Mouse (Mus musculus): ENCODE results near the gene Cxcl14. TPM values are rescaled to one million over a fixed set of nuclear protein-coding genes. Genes with fewer than 3 reads are reported as not detected.

Cxcl14 gene
- polyA plus RNA-seq, 1 experiment from 2014 or later, result 21.0 TPM

DNA sequence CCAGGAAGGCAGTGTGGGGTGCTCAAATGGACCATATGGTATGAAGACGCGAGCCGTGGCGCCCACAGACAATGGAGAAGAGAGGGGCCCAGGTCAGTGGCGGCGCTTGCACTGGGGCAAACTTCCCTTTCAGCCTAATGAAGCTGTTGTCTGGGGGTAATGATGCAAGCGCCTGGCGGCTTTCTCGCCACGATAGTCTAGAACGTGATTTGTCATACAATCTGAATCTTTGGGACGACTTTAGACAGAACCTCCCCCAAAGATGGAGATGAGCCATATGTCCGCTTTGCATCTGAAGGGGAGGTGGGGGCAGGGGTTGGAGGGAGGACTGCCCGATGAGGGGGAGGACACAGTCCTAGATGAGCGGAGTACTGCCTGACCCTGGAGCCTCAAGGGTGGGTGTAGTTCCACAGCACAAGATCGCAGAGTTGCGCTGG lies 36.0 kb downstream of the Cxcl14 start:
- WGBS, result 2% methylated on average over 17 of the region's 17 CpGs
- Histone ChIP-seq H3K9me3 (replicated peaks; ENCODE audit: control insufficient read depth, low read length, poor library complexity, severe bottlenecking) (no peaks in the 10 kb centered on the region), H3K27ac (ENCODE audit: low read length) (no peak overlapping the region), H3K9ac (ENCODE audit: low read depth, low read length) (no peak overlapping the region), H3K4me1 (ENCODE audit: control insufficient read depth, insufficient read depth, low read length) (peaks cover 10% of the 10 kb centered on the region), H3K27me3 (ENCODE audit: control insufficient read depth, insufficient read depth, low read depth, low read length) (peaks cover 39% of the 10 kb centered on the region), H3K4me3 (ENCODE audit: low read depth, low read length) (no peak overlapping the region), H3K36me3 (ENCODE audit: control insufficient read depth, insufficient read depth, low read length) (no peaks in the 10 kb centered on the region), H3K4me2 (ENCODE audit: low read length) (no peak overlapping the region)
- ATAC-seq, result no peak

DNA sequence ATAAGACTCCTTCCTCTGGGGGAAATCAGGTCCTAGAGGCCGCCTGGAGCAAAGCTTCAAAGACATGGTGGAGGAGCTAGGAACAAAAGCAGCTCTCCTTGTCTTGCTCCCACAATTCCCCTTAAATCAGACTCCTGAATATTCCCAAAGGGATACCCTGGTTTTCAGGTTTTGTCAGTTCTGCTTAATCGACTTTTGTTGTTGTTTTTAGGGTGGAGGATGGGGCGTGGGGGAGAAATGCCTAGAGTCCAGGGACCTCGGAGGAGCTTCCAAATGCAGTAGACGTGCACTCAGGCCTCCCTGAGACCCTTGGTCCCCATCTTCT lies 36.5 kb downstream of the Cxcl14 start:
- 0% methylated on average over 5 of the region's 5 CpGs for WGBS
- ATAC-seq, result no peak
- peaks cover 10% of the 10 kb centered on the region for H3K4me1 ChIP-seq (ENCODE audit: control insufficient read depth, insufficient read depth, low read length)
- H3K36me3 ChIP-seq (ENCODE audit: control insufficient read depth, insufficient read depth, low read length), result no peaks in the 10 kb centered on the region
- H3K9me3 ChIP-seq (replicated peaks; ENCODE audit: control insufficient read depth, low read length, poor library complexity, severe bottlenecking), result no peaks in the 10 kb centered on the region
- peaks cover 44% of the 10 kb centered on the region for H3K27me3 ChIP-seq (ENCODE audit: control insufficient read depth, insufficient read depth, low read depth, low read length)
- H3K4me2 ChIP-seq (ENCODE audit: low read length), result no peak overlapping the region
- no peak overlapping the region for H3K9ac ChIP-seq (ENCODE audit: low read depth, low read length)
- H3K4me3 ChIP-seq (ENCODE audit: low read depth, low read length), result no peak overlapping the region
- no peak overlapping the region for H3K27ac ChIP-seq (ENCODE audit: low read length)

- Histone ChIP-seq H3K4me3 (ENCODE audit: low read depth, low read length) (peak overlapping the region; percentile 32), H3K9ac (ENCODE audit: low read depth, low read length) (0 out of 2 replicates have a peak overlapping the region, but pooled peaks have one; percentile 27), H3K4me1 (ENCODE audit: control insufficient read depth, insufficient read depth, low read length) (peaks cover 10% of the 10 kb centered on the region), H3K36me3 (ENCODE audit: control insufficient read depth, insufficient read depth, low read length) (no peaks in the 10 kb centered on the region), H3K9me3 (replicated peaks; ENCODE audit: control insufficient read depth, low read length, poor library complexity, severe bottlenecking) (no peaks in the 10 kb centered on the region), H3K27ac (ENCODE audit: low read length) (no peak overlapping the region), H3K27me3 (ENCODE audit: control insufficient read depth, insufficient read depth, low read depth, low read length) (peaks cover 50% of the 10 kb centered on the region), H3K4me2 (ENCODE audit: low read length) (peak overlapping the region; percentile 61)
- under 1% methylated on average over 45 of the region's 55 CpGs for WGBS
- no peak for ATAC-seq
Measured at GRCm38 (mm10) chr13:56259021-56259925, 37.1 kb downstream of the Cxcl14 start.

- WGBS, result under 1% methylated on average over 52 of the region's 52 CpGs
Measured at GRCm38 (mm10) chr13:56258196-56259020, 37.9 kb downstream of the Cxcl14 start.

GRCm38 (mm10) chr13:56257469-56258153 lies 38.7 kb downstream of the Cxcl14 start:
- H3K27me3 ChIP-seq (ENCODE audit: control insufficient read depth, insufficient read depth, low read depth, low read length), result peaks cover 65% of the 10 kb centered on the region
- H3K4me1 ChIP-seq (ENCODE audit: control insufficient read depth, insufficient read depth, low read length), result peaks cover 10% of the 10 kb centered on the region
- WGBS, result 7% methylated on average over 12 of the region's 12 CpGs
- no peak overlapping the region for H3K9ac ChIP-seq (ENCODE audit: low read depth, low read length)
- no peaks in the 10 kb centered on the region for H3K36me3 ChIP-seq (ENCODE audit: control insufficient read depth, insufficient read depth, low read length)
- no peak overlapping the region for H3K4me3 ChIP-seq (ENCODE audit: low read depth, low read length)
- H3K4me2 ChIP-seq (ENCODE audit: low read length), result no peak overlapping the region
- H3K27ac ChIP-seq (ENCODE audit: low read length), result no peak overlapping the region
- no peak for ATAC-seq
- H3K9me3 ChIP-seq (replicated peaks; ENCODE audit: control insufficient read depth, low read length, poor library complexity, severe bottlenecking), result no peaks in the 10 kb centered on the region

More at GRCm38 (mm10) chr13:56258196-56259020, 37.9 kb downstream of the Cxcl14 start:
- peaks cover 10% of the 10 kb centered on the region for H3K4me1 ChIP-seq (ENCODE audit: control insufficient read depth, insufficient read depth, low read length)
- H3K9ac ChIP-seq (ENCODE audit: low read depth, low read length), result 0 out of 2 replicates have a peak overlapping the region, but pooled peaks have one; percentile 27
- peak overlapping the region; percentile 61 for H3K4me2 ChIP-seq (ENCODE audit: low read length)
- H3K27me3 ChIP-seq (ENCODE audit: control insufficient read depth, insufficient read depth, low read depth, low read length), result peaks cover 58% of the 10 kb centered on the region
- H3K9me3 ChIP-seq (replicated peaks; ENCODE audit: control insufficient read depth, low read length, poor library complexity, severe bottlenecking), result no peaks in the 10 kb centered on the region
- ATAC-seq, result no peak
- no peaks in the 10 kb centered on the region for H3K36me3 ChIP-seq (ENCODE audit: control insufficient read depth, insufficient read depth, low read length)
- H3K27ac ChIP-seq (ENCODE audit: low read length), result no peak overlapping the region
- peak overlapping the region; percentile 32 for H3K4me3 ChIP-seq (ENCODE audit: low read depth, low read length)

- 9% methylated on average over 14 of the region's 14 CpGs for WGBS
- no peak for ATAC-seq
- Histone ChIP-seq H3K9ac (ENCODE audit: low read depth, low read length) (no peak overlapping the region), H3K4me3 (ENCODE audit: low read depth, low read length) (no peak overlapping the region), H3K9me3 (replicated peaks; ENCODE audit: control insufficient read depth, low read length, poor library complexity, severe bottlenecking) (no peaks in the 10 kb centered on the region), H3K4me1 (ENCODE audit: control insufficient read depth, insufficient read depth, low read length) (peaks cover 18% of the 10 kb centered on the region), H3K27ac (ENCODE audit: low read length) (no peak overlapping the region), H3K36me3 (ENCODE audit: control insufficient read depth, insufficient read depth, low read length) (no peaks in the 10 kb centered on the region), H3K4me2 (ENCODE audit: low read length) (no peak overlapping the region), H3K27me3 (ENCODE audit: control insufficient read depth, insufficient read depth, low read depth, low read length) (peaks cover 64% of the 10 kb centered on the region)
Measured at GRCm38 (mm10) chr13:56256716-56257299, 39.5 kb downstream of the Cxcl14 start.

GRCm38 (mm10) chr13:56253379-56253778 lies 43.0 kb downstream of the Cxcl14 start:
- WGBS, result 24% methylated on average over 3 of the region's 3 CpGs

DNA sequence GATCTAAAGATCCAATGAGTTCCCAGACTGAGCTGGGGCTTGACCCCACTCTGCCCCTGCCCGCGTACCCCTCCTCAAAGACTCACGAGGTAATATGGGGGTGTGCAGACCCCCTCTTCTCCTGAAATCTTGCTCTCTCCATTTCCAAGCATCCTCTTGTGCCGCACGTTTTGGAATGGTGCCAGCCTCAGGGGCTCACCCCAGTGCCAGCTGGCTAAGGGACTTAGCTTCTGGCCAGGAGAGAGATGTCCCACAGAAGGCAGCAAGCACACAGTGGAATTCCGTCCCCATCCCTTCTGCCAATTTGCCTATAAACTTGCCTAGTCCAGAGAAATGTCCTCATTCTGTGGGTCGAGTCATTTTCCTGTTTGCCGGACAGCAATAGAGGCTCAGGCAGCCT lies 43.6 kb downstream of the Cxcl14 start:
- H3K4me3 ChIP-seq (ENCODE audit: low read depth, low read length), result no peak overlapping the region
- no peak for ATAC-seq

More at GRCm38 (mm10) chr13:56253379-56253778, 43.0 kb downstream of the Cxcl14 start:
- Histone ChIP-seq H3K4me2 (ENCODE audit: low read length) (no peak overlapping the region), H3K9ac (ENCODE audit: low read depth, low read length) (no peak overlapping the region), H3K4me1 (ENCODE audit: control insufficient read depth, insufficient read depth, low read length) (peaks cover 11% of the 10 kb centered on the region; the same call in 1 of the 2 replicates), H3K9me3 (replicated peaks; ENCODE audit: control insufficient read depth, low read length, poor library complexity, severe bottlenecking) (no peaks in the 10 kb centered on the region), H3K36me3 (ENCODE audit: control insufficient read depth, insufficient read depth, low read length) (no peaks in the 10 kb centered on the region), H3K27me3 (ENCODE audit: control insufficient read depth, insufficient read depth, low read depth, low read length) (peaks cover 79% of the 10 kb centered on the region), H3K27ac (ENCODE audit: low read length) (no peak overlapping the region), H3K4me3 (ENCODE audit: low read depth, low read length) (no peak overlapping the region)
- ATAC-seq, result no peak

More for the DNA sequence above, 43.6 kb downstream of the Cxcl14 start:
- H3K4me2 ChIP-seq (ENCODE audit: low read length), result peak overlapping the region; percentile 64; the same call in 1 of the 2 replicates
- peaks cover 84% of the 10 kb centered on the region for H3K27me3 ChIP-seq (ENCODE audit: control insufficient read depth, insufficient read depth, low read depth, low read length)
- 13% methylated on average over 8 of the region's 8 CpGs for WGBS
- peaks cover 10% of the 10 kb centered on the region; the same call in 1 of the 2 replicates for H3K4me1 ChIP-seq (ENCODE audit: control insufficient read depth, insufficient read depth, low read length)
- no peak overlapping the region for H3K9ac ChIP-seq (ENCODE audit: low read depth, low read length)
- H3K9me3 ChIP-seq (replicated peaks; ENCODE audit: control insufficient read depth, low read length, poor library complexity, severe bottlenecking), result no peaks in the 10 kb centered on the region
- no peak overlapping the region for H3K27ac ChIP-seq (ENCODE audit: low read length)
- H3K36me3 ChIP-seq (ENCODE audit: control insufficient read depth, insufficient read depth, low read length), result no peaks in the 10 kb centered on the region

All from midbrain, embryonic 16.5 days (tissue).